Mouse (Mus musculus): ENCODE measurements around the gene Xbp1. TPM values are rescaled to one million over a fixed set of nuclear protein-coding genes. Genes with fewer than 3 reads are reported as not detected.
A peak's percentile ranks its signal among the peaks of the same experiment; 100 is the strongest.
"Not testable (repeated sequence)": the region's sequence is repeated elsewhere in the genome, so short reads cannot be mapped to it uniquely, and the experiment has no call there.

Gene Xbp1
- polyA plus RNA-seq, 1 experiment from 2014 or later, result 122 TPM

DNA sequence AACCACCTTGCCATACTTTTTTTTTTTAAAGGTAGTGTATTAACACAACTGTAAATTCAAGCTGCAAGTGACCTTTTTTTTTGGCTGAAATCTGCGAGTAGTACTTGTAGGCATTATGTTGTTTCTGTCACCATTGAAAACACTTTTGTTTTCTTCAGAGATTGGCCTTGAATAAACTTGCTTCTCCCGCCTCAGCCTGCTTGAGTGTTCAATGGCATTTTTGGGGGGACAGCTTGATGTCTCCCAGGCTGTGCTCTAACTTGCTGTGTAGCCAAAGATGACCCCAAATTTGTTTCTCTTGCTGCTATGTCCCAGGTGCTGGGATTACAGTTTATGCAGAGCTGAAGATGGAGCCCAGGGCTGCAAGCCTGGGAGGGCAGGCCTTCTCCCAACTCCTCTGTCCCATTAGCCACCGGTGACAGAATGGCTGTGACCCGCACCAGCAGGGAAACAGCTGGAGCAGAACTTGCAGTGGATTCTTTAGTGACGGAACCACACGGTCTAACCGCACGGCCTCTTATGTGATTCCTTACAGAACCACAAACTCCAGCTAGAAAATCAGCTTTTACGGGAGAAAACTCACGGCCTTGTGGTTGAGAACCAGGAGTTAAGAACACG, 2.4 kb downstream of the Xbp1 start:
- Histone ChIP-seq H3K4me3 (peak overlapping the region; percentile 95; the same call in 1 of the 2 replicates), H3K9ac (peak overlapping the region; percentile 96; the same call in 1 of the 2 replicates), H3K36me3 (peaks cover 50% of the 10 kb centered on the region), H3K4me2 (peak overlapping the region; percentile 71), H3K27me3 (no peaks in the 10 kb centered on the region), H3K27ac (no peak overlapping the region), H3K9me3 (no peaks in the 10 kb centered on the region), H3K4me1 (replicated peaks) (peaks cover 29% of the 10 kb centered on the region)
- no peak for ATAC-seq (ENCODE audit: low FRiP score)
- WGBS, result 93% methylated on average over 11 of the region's 11 CpGs

DNA sequence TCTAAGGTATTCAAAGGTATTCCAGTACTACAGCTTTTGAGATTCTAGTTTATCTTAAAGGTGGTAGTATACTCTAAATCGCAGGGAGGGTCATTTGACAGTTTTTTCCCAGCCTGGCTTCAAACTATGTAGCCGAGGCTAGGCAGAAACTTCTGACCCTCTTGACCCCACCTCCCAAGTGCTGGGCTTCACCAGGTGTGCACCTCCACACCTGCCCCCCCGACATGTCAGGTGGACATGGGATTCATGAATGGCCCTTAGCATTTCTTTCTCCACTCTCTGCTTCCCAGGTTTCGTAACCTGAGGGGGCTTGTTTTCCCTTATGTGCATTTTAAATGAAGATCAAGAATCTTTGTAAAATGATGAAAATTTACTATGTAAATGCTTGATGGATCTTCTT, 5.0 kb downstream of the Xbp1 start:
- no peaks in the 10 kb centered on the region for H3K9me3 ChIP-seq
- no peak for ATAC-seq (ENCODE audit: low FRiP score)
- no peak overlapping the region for H3K9ac ChIP-seq
- H3K4me2 ChIP-seq, result no peak overlapping the region
- 98% methylated on average over 4 of the region's 4 CpGs for WGBS
- H3K4me3 ChIP-seq, result no peak overlapping the region
- peaks cover 25% of the 10 kb centered on the region for H3K4me1 ChIP-seq (replicated peaks)
- peaks cover 71% of the 10 kb centered on the region for H3K36me3 ChIP-seq
- no peak overlapping the region for H3K27ac ChIP-seq
- no peaks in the 10 kb centered on the region for H3K27me3 ChIP-seq

DNA sequence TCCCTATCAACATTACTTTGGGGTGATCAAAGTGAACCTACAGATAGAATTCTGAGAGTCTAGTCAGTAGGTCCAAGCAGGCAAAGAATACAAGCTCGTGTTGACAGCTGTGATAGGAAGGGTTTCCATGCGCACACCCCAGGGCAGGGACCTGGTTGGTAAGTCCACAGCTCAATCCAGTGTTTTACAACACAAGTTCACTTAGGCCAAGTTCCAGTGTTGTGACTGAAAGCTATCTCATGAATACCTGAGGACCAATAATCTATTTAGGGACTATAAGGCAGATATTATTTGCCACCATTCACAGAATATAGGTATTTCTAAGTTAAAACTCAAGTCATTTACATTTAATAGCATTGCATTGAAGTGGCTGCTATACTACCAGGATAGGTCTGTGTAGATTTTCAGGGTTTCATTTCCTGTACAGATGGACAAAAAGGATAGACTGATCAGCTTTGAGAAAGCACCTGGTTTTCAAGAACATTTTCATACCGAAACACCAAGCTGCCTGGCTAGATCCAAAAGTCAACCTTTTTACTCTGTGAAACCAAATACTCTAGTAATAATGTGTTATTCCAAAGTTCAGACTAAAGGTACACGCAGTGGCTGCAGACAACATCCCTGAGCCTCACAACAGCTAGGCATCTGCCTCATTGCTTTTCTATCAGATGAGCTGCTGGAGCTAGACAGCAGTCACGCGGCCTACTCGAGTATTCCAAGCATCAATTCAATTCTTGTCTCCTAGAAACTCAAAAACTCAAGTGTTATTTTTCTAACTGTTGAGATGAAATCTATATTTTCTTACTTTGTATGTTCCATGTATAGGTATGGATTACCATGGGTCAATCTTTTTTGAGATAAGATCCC, 6.3 kb downstream of the Xbp1 start:
- no peaks in the 10 kb centered on the region for H3K9me3 ChIP-seq
- H3K4me1 ChIP-seq (replicated peaks), result peaks cover 24% of the 10 kb centered on the region
- no peak overlapping the region for H3K27ac ChIP-seq
- H3K4me3 ChIP-seq, result no peak overlapping the region
- H3K27me3 ChIP-seq, result no peaks in the 10 kb centered on the region
- ATAC-seq (ENCODE audit: low FRiP score), result no peak
- 93% methylated on average over 7 of the region's 7 CpGs for WGBS
- H3K4me2 ChIP-seq, result no peak overlapping the region
- peaks cover 85% of the 10 kb centered on the region for H3K36me3 ChIP-seq
- H3K9ac ChIP-seq, result no peak overlapping the region

DNA sequence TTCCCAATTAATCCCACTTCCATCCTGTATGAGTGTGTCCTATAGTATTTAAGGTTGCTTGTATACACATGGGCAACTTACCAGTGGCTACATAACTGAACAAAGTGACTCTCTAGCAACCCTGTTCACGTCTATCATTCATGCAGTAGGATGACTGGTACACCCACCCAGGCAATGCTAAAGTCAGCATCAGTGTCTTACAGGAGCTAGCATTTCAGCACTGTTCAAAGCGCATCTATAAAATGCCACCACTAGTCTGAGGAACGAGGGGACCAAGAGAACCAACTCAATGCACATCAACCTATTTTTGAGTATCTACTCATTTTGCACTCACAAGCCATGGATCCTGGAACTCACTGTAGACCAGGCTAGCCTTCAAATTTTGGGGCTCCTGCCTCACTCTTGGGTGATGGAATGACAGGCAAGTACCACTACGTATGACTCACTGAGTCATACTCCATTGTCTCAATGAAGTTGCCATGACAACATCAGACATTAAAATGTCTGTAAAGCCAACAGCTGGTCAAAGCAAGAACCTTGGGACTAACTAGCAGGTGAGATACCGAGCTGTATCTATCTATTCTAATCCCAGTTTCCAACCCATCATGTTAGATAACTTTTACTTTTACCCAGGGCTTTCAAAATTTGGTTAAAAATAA, 7.5 kb downstream of the Xbp1 start:
- WGBS, result 82% methylated on average over 5 of the region's 5 CpGs
- peaks cover 13% of the 10 kb centered on the region for H3K4me1 ChIP-seq (replicated peaks)

DNA sequence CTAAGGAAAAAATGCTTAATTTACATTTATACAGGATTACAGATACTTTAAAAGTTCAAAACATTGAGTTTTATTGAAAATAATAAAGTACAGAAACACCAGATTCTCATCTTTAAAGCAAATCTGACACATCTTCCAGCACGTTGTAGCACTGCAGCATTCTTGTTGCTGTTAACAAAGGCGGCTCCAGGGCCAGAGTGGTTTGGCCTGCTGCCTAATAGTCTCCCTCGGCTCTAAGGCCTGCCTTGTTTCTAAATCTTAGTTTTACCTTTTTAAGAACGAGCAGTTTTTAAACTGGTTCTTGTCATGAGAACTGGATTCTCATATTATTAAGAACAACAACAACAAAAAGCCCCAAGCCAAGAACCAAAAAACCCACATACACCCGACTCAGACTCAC, 8.4 kb downstream of the Xbp1 start:
- Histone ChIP-seq H3K36me3 (peaks cover 93% of the 10 kb centered on the region), H3K9me3 (no peaks in the 10 kb centered on the region)
- ATAC-seq (ENCODE audit: low FRiP score), result no peak

More for the DNA sequence above, 7.5 kb downstream of the Xbp1 start:
- peaks cover 93% of the 10 kb centered on the region for H3K36me3 ChIP-seq
- no peak overlapping the region for H3K9ac ChIP-seq
- ATAC-seq (ENCODE audit: low FRiP score), result no peak
- no peaks in the 10 kb centered on the region for H3K9me3 ChIP-seq
- H3K27me3 ChIP-seq, result no peaks in the 10 kb centered on the region
- no peak overlapping the region for H3K27ac ChIP-seq
- no peak overlapping the region for H3K4me2 ChIP-seq
- no peak overlapping the region for H3K4me3 ChIP-seq

DNA sequence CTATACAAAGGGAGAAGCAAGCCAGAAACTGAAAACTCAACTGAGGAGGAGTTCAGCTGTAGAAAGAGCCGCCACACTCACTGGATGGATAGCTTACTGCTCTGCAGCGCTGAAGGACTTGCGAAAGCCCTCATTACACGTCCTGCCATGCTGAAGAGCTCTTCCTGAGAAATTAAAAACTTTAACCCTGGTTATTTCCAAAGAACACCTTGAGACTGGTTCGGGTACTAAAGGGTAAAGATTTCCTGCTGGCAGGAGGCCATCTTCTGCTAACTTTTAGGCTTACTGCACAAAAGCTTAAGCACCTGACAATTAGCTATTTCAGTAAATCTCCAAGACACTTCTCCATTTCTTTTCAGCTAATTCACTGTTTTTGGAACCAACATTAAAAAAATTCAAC, 9.7 kb downstream of the Xbp1 start:
- no peak for ATAC-seq (ENCODE audit: low FRiP score)
- Histone ChIP-seq H3K27me3 (no peaks in the 10 kb centered on the region), H3K9me3 (no peaks in the 10 kb centered on the region), H3K36me3 (peaks cover 93% of the 10 kb centered on the region), H3K4me2 (no peak overlapping the region), H3K4me3 (no peak overlapping the region), H3K27ac (no peak overlapping the region), H3K9ac (no peak overlapping the region), H3K4me1 (replicated peaks) (no peaks in the 10 kb centered on the region)
- WGBS, result 88% methylated on average over 5 of the region's 5 CpGs

More for the DNA sequence above, 8.4 kb downstream of the Xbp1 start:
- 79% methylated on average over 5 of the region's 5 CpGs for WGBS
- Histone ChIP-seq H3K4me1 (replicated peaks) (peaks cover 4% of the 10 kb centered on the region; the same call in 1 of the 2 replicates), H3K27ac (no peak overlapping the region), H3K27me3 (no peaks in the 10 kb centered on the region), H3K4me2 (no peak overlapping the region), H3K4me3 (no peak overlapping the region), H3K9ac (no peak overlapping the region)

DNA sequence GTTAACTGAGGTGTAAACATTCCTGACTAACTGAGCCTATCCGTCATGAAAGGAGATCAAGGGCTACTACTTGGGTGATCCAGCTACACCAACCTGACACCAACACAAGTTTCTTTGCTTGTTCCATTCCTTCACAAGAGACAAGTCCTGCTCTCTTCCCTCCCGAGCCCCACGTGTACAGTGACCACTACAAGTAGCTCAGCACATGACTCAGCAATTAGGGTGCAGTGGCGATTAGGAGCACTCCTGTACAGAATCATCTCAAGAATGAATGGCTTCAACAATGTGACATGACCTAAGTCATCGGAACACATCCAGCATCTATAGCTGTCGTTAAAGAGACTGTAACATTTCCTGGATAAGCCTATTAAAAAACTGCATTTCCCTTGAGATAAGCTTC, 10.3 kb downstream of the Xbp1 start:
- Histone ChIP-seq H3K27me3 (no peaks in the 10 kb centered on the region), H3K9ac (no peak overlapping the region), H3K4me3 (no peak overlapping the region), H3K9me3 (no peaks in the 10 kb centered on the region), H3K4me1 (replicated peaks) (no peaks in the 10 kb centered on the region), H3K4me2 (no peak overlapping the region), H3K36me3 (peaks cover 89% of the 10 kb centered on the region), H3K27ac (no peak overlapping the region)
- ATAC-seq (ENCODE audit: low FRiP score), result no peak
- WGBS, result 81% methylated on average over 6 of the region's 6 CpGs

DNA sequence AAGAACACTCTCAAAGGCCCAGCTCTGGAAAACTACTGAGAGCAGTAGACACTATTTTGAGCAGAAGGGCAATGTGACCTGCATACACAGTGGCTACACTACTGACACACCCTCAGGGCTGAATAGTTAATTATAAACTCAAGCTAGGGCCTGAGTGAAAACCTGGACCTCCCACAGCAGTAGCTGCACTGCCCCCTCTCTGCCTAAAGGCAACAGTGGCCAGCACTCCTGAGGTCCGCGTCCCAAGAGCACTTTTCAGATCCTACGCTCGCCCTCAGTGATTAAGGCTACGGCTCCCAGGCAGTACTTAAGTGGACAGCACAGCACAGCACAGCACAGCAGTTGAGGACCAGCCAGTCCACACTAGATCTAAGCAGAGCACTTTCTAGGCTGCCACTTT, 12.6 kb downstream of the Xbp1 start:
- Histone ChIP-seq H3K4me2 (no peak overlapping the region), H3K4me1 (replicated peaks) (peaks cover 2% of the 10 kb centered on the region), H3K4me3 (no peak overlapping the region), H3K9me3 (no peaks in the 10 kb centered on the region), H3K27ac (no peak overlapping the region), H3K27me3 (no peaks in the 10 kb centered on the region), H3K36me3 (peaks cover 73% of the 10 kb centered on the region), H3K9ac (no peak overlapping the region)
- ATAC-seq (ENCODE audit: low FRiP score), result no peak
- 69% methylated on average over 5 of the region's 5 CpGs for WGBS

DNA sequence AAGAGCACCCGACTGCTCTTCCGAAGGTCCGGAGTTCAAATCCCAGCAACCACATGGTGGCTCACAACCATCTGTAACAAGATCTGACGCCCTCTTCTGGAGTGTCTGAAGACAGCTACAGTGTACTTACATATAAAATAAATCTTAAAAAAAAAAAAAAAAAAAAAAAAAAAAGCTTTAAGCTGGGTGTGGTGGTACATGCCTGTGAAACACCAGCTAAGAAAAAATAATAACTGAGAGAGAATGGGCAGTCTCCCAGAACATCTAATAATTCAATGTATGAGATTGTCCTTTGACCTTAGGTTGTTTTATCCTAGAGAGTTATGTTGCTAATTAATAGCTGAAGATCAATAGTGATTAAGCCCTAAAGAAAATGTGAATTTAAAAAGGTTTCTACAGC, 17.0 kb downstream of the Xbp1 start:
- H3K9me3 ChIP-seq; H3K4me2 ChIP-seq; H3K9ac ChIP-seq; H3K4me3 ChIP-seq; H3K27me3 ChIP-seq; ATAC-seq (ENCODE audit: low FRiP score); H3K27ac ChIP-seq: not testable (repeated sequence)
- H3K4me1 ChIP-seq (replicated peaks), result peaks cover 32% of the 10 kb centered on the region
- WGBS, result 89% methylated on average over 4 of the region's 4 CpGs
- H3K36me3 ChIP-seq, result peaks cover 44% of the 10 kb centered on the region

DNA sequence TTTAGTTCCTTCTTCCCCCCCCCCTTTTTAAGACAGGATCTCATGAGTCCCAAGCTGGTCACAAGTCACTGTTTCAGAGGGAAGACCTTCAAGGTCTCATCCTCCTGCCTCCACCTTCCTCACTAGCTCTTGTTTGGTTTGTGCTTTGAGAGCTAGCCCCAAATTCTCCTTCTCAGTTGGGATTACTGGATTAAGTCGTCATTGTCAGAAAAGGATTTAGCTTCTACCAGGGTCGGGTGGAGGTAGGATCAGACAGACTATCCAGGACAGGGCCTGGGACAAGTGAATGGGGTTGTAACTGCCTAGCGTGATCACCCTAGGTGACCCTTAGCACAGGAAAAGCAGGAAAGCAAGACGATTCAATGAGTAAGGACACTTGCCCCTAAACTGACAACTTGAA, 19.9 kb downstream of the Xbp1 start:
- peak overlapping the region; percentile 80 for H3K4me2 ChIP-seq
- H3K4me3 ChIP-seq, result peak overlapping the region; percentile 92; the same call in 1 of the 2 replicates
- 75% methylated on average over 4 of the region's 4 CpGs for WGBS
- H3K4me1 ChIP-seq (replicated peaks), result peaks cover 32% of the 10 kb centered on the region
- peaks cover 16% of the 10 kb centered on the region; the same call in 1 of the 2 replicates for H3K36me3 ChIP-seq
- no peak overlapping the region for H3K27ac ChIP-seq
- no peaks in the 10 kb centered on the region for H3K27me3 ChIP-seq
- no peaks in the 10 kb centered on the region for H3K9me3 ChIP-seq
- H3K9ac ChIP-seq, result peak overlapping the region; percentile 90
- no peak for ATAC-seq (ENCODE audit: low FRiP score)

DNA sequence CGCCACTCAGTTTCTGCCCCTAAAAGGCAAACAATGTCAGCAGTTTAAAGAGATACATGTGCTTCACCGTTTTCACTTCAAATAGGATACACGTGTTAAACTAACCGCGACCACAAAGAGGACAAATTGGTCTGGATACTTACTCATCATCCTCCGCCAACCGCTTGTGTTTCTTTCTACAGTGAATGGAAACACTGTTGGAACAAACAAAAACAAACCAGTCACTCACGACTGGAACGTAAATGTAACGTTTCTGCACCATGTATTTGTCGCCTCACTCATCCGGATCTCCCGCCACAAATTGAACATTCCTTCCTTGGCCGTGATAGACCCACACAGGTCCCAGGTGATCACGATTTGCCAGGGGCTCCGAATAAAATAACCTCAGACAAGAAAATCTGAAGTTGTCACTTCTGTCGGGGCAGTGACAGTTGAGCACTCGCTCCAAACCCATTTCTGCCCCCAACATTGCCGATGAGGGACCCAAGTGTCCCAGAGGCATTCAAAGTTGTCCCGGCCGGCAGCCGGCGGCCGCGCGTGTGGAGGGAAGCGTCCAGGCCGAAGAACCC, 20.9 kb downstream of the Xbp1 start:
- Histone ChIP-seq H3K27ac (peak overlapping the region; percentile 80), H3K9ac (peak overlapping the region; percentile 90)

More for the DNA sequence above, 20.9 kb downstream of the Xbp1 start:
- WGBS, result 3% methylated on average over 28 of the region's 28 CpGs
- Histone ChIP-seq H3K4me2 (peak overlapping the region; percentile 80), H3K4me1 (replicated peaks) (peaks cover 32% of the 10 kb centered on the region), H3K27me3 (no peaks in the 10 kb centered on the region), H3K36me3 (peaks cover 14% of the 10 kb centered on the region; the same call in 1 of the 2 replicates), H3K9me3 (no peaks in the 10 kb centered on the region), H3K4me3 (peak overlapping the region; percentile 92)
- 0 out of 2 replicates have a peak, but pooled peaks have one; percentile 1 for ATAC-seq (ENCODE audit: low FRiP score)
